Mouse (Mus musculus) lung, postnatal 10 days (tissue): ENCODE measurements at regions not wholly inside any gene's neighbourhood (a gene's known extent, or its start where the extent isn't known, plus 50 kb on each side); places are given as distances from the start of the nearest gene placed in this dataset.

Experiments
- DNase-seq: peaks from one replicate; pipeline ENCODE4 v3.0.0; 2021

- DNase-seq: no peak
These were observed 184.6 kb upstream of the Camk1g start for GRCm38 (mm10) chr1:193554731-193555130.

GRCm38 (mm10) chr1:193552348-193552747 is 182.2 kb upstream of the Camk1g start:
- no peak for DNase-seq

- no peak for DNase-seq
These were observed 181.2 kb upstream of the Camk1g start for GRCm38 (mm10) chr1:193551340-193551739.

- DNase-seq: no peak
These were observed 180.7 kb upstream of the Camk1g start for GRCm38 (mm10) chr1:193550761-193551160.

- DNase-seq: no peak
These were observed 177.3 kb upstream of the Camk1g start for GRCm38 (mm10) chr1:193547356-193547755.

DNA sequence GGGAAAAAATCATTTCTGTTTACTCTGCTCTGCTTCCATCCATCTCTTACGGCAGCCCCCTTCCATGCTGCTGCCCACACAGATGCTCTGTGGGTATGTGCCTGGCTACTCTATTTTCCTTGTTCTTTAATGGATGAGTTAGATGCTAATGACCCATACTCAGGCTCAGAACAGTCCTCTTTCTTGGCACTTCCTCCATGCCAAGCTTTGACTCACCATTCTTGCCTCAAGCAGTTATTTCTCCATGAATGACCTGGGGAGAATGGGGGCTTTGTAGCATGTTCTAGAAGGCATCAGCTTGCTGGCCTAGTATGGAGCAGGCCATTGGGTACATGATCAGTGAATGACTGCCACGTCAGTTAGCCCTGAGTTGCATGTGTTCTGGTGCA is 175.9 kb upstream of the Camk1g start:
- no peak for DNase-seq

DNA sequence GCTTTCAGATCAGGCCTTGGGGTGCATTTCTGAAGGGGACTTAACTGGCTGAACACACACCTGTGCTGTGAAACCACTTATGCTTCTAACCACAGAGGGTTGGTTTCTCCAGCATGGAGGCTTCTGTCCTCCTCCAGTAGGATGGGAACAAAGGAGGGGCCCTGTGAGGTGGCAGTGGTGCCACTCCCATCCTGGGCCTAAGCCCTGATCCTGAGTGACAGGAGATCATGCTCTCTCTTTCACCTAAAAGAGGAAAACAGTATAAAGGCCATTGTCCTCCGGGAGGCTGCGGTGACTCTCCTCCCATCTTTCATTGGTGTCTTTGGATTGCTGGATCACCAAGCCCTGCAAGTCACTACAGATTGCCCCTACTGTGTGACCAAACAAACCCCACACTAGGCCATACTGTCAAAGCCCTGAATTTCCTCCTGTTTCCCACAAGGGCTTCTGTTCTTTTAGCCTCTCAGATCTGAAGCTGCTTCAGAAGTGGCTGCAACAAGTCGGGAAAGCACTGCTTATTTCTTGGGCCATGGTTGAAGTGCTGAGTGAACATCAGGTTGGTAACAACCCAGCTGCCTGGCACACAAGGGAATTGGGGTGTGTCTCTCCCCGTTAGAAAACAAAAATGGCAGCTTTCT is 175.4 kb upstream of the Camk1g start:
- DNase-seq: no peak

DNA sequence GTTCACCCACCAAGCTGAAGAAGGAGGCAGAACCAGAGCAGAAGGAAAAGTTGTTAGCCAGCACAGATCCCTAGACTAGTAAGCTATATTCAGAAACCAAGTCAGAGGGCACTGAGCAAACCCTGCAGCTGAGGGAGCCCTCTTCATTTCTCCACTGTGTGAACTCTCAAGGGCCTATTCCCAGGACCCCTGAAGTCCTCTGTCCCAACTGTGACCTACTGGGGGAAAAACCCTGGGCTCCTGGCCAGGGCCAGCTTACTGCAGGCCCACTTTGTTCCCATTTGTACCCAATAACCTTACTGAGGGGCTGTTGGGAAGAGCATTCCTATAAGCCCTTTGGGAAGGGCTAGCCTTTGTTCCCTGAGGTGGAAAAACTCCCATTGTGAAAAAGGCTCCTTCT is 174.7 kb upstream of the Camk1g start:
- no peak for DNase-seq

GRCm38 (mm10) chr1:193543834-193544233 is 173.7 kb upstream of the Camk1g start:
- DNase-seq: no peak

- no peak for DNase-seq
These were observed 173.2 kb upstream of the Camk1g start for GRCm38 (mm10) chr1:193543284-193543683.

- peak; percentile 20 for DNase-seq
These were observed 172.0 kb upstream of the Camk1g start for GRCm38 (mm10) chr1:193541934-193542580.

GRCm38 (mm10) chr1:193541281-193541680 is 171.2 kb upstream of the Camk1g start:
- no peak for DNase-seq

GRCm38 (mm10) chr1:193540486-193540885 is 170.4 kb upstream of the Camk1g start:
- DNase-seq: no peak

GRCm38 (mm10) chr1:193539261-193539660 is 169.2 kb upstream of the Camk1g start:
- DNase-seq: no peak

GRCm38 (mm10) chr1:193538425-193538824 is 168.3 kb upstream of the Camk1g start:
- DNase-seq: no peak

GRCm38 (mm10) chr1:193537616-193538015 is 167.5 kb upstream of the Camk1g start:
- no peak for DNase-seq

- DNase-seq: no peak
These were observed 166.5 kb upstream of the Camk1g start for GRCm38 (mm10) chr1:193536552-193536951.

DNA sequence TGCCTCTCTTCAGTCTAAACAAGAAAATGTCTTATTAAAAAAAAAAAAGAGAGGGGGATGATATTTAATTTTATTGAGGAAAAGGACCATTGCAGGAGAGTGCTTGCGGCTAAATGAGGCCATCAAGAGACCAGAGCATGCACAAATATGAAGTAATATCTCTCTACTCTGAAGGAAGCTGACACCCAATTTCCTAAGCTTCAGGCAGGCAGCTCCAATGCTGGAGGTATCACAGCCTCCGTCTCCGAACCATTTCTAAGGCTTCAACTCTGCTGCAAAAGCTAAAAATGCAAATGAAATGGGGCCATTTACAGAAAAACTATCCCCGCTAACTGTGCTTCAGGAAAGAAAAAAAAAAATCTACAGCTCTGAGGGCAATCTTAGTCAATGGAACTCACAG is 164.4 kb upstream of the Camk1g start:
- DNase-seq: no peak

- DNase-seq: no peak
These were observed 156.4 kb upstream of the Camk1g start for GRCm38 (mm10) chr1:193526501-193526900.

DNA sequence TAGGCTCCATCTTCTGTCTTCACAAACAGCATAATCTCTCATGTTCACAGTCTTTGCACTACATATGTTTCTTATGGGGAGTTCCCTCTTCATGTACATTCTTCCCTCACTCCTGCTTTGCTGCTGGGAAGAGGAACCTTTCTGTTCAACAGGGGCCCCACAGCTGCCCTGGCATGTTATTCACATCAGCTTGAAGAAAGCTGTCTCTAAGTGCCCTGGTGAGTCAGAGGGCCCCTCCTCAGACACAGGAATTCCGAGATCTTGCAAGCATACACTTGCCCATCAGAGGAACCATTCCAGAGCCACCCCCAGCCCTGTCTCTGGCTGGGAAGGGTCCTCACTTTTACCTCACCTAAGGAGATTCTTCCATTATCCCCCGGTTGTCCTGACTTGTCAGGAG is 151.9 kb upstream of the Camk1g start:
- DNase-seq: no peak

GRCm38 (mm10) chr1:193518840-193519239 is 148.7 kb upstream of the Camk1g start:
- no peak for DNase-seq

DNA sequence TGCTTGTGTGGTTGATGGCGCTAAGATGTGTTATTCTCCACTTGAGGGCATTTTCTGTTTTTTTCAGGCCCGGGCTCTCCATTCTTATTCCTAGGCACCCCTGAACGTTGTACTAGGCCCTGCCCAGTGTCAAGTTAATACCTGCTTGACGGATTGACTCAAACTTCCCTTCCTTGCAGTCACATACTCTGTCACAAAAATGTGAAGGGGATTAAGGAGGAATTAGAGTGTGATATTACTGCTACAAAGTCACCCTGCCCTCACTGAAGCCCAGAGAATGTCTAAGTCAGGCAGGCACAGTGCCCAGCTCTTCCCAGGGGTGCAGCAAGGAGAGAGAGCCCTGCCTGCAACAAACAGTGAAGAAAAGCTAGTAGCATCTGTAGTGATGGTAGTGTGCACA is 147.9 kb upstream of the Camk1g start:
- no peak for DNase-seq

- DNase-seq: no peak
These were observed 147.2 kb upstream of the Camk1g start for GRCm38 (mm10) chr1:193517293-193517692.

DNA sequence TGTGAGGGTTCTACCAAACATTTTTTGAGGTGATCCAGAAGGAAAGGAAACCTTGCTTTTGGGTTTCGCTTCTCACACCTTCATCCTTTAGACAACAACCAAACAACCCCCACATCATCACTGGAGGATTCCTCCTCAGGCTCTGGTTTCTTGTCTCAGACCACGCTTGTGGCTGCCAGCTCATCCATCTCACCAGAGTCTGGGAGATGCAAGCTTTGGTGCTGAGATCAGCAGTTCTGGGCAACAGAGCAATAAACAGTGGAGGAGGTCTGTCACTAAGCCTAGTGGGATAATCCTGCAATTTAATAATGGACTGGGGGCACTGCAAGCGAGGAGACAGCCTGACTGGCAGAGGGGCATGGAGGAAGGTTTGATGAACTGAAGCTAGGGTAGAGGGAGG is 146.3 kb upstream of the Camk1g start:
- no peak for DNase-seq
